Mouse (Mus musculus) right cerebral cortex, postnatal 25 days (tissue): ENCODE data around the gene Ccdc61.

ENCODE experiments used
- DNase-seq: peaks from one replicate; pipeline ENCODE4 v3.0.0; 2022

Gene Ccdc61

DNA sequence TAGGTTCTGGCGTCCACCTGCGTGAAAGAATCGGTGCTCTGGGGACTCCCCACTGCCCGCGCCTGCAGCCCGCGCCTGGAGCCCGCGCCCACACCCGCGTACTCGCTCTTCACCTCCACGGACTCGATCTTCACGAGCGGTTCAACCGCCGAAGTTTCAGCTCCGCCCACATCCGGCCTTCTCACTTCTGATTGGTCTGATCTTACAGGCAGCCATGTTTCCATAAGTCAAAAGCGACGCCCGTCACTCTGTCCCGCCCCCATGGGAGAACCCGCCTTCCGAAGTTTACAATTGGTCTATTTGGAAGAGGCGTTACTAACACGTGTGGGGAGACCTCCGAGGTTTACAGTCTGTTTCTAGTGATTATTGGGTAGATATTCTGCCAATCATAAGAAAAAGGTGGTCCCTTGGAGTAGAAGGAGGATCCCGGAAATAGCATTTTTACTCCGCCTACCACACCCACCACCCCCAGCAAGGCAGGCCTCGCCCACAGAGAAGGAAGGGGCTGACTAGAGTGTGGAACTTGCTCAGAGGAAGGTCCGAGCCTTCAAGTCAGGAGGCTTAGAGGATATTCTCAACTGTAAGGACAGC lies at the start of gene Ccdc61:
Gene Ccdc61 (minus strand): TSS at position 175 of the 591 bp plus-strand sequence.
- DNase-seq = peak; percentile 96

DNA sequence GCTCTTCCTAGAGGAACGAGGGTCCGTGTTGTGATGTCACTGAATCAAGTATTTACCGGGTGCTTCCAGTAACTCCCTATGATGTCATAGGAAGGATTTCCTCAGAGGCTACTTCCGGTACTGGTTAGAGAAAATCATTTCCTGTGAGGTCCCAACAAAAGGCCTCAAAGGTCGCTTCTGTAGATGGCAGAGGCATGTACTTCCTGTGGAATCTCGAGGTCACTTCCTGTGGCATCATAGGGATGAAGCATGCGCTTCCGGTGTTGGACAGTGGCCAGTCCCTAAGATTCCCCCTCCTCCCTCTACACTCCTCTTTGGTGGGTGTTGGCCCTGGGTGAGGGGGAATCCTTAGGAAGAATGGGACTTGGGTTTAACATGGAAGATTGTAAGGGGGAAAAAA lies 49.2 kb upstream of the Ccdc61 start:
- DNase-seq = no peak

DNA sequence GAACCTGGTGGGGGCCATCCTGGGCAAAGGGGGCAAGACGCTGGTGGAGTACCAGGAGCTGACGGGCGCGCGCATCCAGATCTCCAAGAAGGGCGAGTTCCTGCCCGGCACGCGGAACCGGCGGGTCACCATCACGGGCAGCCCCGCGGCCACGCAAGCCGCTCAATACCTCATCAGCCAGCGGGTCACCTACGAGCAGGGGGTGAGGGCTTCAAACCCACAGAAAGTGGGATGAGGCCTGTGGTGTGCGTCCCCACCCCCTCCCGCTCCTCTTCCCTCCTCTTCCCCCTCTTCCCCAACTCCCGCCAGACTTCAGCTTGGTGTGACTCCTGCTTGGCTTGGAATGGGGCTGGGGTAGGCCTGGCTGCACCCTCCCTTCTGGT lies 48.2 kb upstream of the Ccdc61 start:
- no peak for DNase-seq

DNA sequence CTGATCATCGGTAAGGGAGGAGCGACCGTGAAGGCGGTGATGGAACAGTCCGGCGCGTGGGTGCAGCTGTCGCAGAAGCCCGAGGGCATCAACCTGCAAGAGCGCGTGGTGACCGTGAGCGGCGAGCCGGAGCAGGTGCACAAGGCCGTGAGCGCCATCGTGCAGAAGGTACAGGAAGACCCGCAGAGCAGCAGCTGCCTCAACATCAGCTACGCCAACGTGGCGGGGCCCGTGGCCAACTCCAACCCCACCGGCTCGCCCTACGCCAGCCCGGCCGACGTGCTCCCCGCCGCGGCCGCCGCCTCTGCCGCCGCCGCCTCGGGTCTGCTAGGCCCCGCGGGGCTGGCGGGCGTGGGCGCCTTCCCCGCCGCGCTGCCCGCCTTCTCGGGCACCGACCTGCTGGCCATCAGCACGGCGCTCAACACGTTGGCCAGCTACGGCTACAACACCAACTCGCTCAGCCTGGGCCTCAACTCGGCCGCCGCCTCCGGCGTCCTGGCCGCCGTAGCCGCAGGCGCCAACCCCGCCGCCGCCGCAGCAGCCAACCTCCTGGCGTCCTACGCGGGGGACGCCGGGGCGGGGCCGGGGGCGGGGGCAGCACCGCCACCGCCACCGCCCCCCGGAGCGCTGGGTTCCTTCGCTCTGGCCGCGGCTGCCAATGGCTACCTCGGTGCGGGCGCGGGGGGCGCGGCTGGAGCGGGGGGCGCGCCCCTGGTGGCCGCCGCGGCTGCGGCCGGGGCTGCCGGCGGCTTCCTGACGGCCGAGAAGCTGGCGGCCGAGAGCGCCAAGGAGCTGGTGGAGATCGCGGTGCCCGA lies 47.6 kb upstream of the Ccdc61 start:
- DNase-seq = peak; percentile 62

DNA sequence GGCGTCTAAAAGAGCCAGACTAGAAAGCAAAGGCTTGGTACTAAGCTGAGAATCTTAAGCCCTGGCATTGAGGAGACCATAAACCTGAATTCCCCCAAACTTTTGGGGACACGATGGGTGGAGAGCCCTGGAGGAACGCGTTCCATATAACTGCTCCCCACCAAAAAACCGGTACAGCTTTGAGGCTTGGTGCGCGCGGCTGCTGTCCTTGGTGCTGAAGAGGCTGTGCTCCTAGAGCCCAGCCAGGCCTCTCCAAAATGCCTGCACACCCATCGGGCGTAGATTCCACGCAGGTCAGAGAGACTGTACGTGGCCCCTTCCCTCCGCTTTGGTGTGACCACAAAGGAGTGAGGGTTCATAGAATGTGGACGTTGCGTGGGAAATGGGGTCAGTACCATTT lies 41.2 kb upstream of the Ccdc61 start:
- DNase-seq = no peak

DNA sequence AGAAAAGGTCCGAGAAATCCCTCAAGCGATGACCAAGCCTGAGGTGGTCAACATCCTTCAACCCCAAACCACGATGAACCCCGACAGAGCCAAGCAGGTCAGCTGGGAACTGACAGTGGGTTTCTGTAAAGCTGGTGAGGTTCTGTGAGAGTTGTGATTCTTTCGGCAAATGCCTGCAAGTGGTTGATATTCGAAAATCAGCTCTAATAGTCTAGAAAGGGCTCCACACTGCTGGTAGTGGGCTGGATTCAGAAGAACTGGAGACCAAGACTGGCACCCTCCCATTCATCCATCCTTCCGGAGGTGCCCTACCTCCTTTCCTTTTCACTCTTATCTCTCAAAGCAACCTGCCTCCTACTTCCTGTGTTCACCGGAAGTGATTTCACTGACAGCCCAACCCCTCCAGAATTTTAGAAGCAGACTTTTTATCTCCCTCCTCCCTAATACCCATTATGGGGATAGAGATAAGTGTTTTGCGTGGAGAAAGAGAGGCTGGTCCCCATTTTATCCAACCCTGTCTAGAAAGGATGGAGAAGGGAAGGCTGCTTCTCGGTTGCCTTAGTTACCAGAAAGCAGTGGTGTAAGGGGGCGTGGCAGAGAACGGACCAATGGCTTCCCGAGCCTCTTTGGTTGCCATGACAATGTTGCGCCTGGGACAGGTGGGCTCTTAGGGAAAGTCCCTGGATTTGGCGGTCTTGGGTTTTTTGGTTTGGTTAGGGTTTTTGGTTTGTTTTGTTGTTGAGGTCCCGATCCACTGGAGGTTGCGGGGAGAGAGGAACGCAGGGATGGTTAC lies 40.5 kb upstream of the Ccdc61 start:
- DNase-seq = no peak

DNA sequence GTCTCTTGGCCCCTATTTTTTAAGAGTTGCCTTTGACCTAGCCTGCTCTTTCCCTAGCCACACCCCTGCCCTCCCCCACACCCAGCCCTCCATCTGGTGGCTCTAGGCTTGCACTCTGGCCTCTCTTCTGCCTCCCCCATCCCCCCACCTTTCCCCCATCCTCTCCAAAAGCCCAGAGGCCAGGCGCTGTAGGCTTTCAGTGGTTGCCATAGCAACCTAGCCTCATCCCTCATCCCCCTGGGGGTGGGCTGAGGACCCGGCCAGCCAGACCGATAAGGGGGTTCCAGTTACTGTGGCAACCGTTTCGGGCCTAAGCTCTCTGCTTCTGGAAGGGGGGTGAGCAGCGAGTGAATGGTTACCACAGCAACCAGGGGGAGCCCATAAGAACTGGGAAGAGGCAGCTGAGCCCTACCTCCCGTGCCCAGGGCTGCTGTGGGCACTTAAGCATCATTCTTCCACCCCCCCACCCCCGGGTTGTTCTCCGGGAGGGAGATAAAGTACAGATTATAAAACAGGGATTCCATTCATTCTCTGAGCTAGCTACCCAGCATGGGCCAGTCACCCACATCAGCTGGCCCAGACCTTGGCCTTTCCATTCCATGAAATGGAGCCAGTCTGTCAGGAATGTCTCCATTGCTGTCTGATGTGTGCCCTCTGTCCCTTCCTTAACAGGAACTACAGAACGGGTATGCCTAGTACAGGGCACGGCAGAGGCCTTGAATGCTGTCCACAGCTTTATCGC lies 39.7 kb upstream of the Ccdc61 start:
- no peak for DNase-seq

DNA sequence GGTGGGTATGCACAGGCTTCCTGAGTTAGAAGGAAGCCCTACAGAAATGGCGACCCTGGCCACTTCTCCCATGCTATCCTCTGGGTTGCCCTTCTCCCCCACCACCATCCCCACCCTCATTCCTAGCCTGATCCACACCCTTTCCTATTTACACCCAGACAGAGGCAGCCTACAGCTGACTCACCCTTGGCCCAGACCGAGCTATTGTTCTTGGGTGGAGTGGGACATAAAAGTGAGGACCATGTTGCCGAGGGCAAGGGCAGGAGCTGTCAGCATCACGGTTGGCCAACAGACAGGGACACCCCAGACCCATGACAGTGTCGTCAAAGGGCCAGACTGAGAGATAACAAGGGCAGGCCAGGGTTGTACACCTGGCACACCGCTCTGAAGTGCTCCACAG lies 37.9 kb upstream of the Ccdc61 start:
- no peak for DNase-seq

DNA sequence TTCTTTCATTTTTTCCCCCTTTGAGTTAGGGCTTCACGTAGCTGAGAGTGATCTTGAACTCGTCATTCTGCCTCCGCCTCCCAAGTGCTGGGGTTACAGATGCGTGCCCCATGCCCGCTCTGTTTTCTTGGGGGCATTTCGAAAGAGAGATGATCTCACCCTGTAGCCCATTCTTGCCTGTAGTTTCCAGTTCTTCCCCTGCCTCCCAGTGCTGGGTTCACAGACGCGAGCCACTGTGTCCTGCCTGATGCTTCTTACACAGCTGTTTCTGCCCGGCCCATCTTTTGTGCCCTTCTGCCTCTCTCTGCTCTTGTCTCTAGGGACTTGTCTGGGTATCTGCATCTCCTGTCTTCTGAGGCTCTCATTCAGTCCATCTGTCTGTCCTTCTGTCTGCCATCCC lies 32.6 kb upstream of the Ccdc61 start:
- no peak for DNase-seq

DNA sequence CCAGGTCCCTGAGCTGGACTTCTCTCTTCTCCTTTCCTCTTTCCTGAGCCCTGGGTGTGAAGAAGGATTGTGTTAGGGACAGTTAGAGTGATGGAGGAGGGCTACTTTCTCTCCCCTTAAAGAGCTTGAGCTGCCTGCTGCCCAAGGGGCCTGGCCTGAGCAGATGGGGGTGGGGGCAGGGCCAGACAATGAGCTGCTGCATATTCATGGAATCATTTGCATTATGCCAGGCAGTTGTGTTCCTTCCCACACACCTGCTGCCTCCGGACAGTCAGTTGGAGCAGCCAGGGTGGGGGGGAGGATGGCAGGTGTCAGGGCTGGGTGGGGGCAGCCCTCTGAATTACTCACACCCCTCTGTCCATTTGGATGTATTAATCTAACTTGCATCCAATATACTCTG lies 32.2 kb upstream of the Ccdc61 start:
- DNase-seq = no peak

DNA sequence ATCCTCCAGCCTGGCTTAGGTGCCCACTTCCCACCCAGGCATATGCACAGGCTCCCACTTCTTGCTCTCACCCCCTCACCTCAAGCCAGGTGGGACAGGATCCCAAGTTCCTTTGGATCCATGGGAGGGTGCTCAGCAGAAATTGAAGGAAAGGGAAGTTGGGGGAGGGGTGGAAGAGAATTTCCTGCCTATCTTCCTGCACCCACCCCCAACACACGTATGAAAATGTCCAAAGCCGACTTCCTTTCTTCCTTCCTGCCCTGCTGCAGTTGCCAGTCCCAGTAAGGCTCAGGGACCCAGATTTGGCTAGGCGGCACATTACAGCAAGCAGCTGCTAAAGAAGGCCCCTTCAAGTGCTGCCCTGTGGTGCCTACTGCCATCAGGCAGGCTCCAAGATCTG lies 17.5 kb upstream of the Ccdc61 start:
- no peak for DNase-seq

DNA sequence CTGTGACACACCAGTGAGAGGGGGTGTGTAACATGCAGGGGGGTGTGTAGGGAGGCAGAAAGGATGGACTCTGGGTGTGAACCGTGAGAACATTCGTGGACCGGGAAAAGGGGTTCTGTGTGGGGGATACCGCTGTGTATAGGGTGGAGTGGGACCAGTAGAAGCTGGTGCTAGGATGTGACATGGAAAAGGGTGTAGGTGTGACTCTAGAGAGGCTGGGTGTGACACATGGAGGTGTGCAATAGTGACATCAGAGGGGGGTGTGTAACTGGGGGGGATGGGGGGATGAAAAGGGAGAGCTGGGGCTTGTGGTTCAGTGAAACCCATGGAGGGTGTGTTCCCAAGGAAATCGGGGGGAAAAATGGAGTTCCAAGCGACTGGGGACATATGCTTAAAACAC lies 16.7 kb upstream of the Ccdc61 start:
- no peak for DNase-seq

DNA sequence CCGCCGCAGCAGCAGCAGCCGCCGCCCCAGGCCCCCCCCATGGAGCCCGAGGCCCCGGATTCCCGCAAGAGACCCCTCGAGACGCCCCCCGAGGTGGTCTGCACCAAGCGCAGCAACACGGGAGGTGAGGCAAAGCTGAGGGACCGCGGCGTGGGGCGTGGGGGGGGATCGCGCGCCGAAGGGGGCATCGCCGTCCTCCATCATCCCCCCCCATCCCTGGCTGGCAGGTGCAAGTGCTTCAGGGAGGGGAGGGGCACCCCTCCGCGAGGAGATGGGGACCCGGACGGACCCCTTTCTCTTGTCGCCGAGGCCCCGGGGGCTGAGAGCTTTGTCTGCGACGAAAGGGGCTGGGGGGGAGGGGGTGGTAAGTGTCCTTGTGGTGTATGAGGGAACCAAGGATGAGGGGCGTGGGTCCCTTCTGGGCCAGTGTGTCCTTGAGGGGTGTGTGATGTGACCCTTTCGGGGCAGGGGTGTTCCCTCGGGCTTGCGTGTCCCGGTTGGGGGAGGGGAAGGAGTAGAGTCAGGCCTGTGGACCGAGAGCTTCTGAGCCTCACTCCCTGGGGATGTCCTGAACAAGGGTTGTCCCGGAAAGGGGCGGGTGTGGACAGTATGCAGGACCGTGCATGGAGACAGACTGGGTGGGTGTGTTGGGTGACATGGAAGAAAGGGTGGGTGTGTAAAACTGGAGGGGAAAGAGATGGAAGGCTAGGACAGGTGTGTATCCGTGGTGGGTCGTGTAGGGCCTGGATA lies 16.0 kb upstream of the Ccdc61 start:
- DNase-seq = peak; percentile 20

DNA sequence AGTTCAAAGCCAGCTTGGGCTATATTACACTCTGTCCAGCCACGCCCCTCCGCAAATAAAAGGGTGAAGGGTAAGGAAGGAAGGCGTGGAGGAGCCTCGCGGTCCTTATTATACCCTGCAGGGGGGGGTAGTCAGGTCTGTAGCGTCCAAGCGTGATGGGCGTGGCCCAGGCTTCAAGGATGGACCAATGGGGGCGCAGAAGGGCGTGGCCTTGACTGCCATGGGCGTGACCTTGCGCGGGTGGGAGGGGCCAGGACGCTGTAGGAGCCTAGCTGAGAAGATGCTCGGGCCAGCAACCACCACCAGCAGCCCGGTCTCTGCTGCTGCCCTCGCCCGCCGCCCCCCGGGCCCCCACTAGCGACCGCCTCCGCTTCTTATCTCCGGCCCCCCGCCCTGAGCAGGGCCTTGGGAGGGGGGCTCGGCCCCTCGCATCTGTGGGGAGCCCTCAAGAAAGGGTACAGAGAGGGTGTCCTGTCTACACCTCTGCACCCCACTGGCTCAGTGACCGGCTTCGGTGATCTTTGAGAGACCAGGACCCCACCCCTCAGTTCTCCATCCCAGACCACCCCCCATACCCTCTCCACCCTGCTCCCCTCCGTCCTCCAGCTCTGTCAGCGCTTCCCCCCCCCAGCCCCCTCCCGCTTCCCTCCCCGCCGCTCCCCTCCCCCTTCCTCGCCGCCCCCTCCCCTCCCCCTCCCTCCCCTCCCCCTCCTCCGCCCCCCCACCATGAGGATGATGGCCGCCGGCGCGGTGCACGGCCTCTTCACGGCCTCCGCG lies 15.1 kb upstream of the Ccdc61 start, which contains the start of gene Nova2:
Gene Nova2 (plus strand): TSS at position 727 of the 777 bp plus-strand sequence.
- DNase-seq = peak; percentile 96

DNA sequence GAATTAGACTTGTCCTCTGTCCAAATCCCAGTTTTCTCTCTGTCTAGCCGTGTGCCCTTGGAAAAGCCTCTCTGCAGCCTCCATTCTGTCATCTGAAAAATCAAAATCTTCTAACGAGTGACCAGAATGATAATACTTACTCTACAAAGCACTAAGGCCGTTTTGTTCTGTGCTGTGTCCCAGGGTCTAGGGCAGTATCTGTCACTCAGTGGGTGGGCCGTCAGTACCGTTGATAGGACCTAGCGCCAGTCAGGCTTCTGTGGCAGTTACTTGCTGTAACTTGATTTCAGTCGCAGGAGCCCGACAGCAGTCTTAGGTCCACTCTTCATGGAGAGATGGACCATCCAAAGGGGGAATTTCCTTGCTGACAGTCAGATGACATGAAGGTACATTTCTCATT lies 14.1 kb upstream of the Ccdc61 start:
- no peak for DNase-seq

DNA sequence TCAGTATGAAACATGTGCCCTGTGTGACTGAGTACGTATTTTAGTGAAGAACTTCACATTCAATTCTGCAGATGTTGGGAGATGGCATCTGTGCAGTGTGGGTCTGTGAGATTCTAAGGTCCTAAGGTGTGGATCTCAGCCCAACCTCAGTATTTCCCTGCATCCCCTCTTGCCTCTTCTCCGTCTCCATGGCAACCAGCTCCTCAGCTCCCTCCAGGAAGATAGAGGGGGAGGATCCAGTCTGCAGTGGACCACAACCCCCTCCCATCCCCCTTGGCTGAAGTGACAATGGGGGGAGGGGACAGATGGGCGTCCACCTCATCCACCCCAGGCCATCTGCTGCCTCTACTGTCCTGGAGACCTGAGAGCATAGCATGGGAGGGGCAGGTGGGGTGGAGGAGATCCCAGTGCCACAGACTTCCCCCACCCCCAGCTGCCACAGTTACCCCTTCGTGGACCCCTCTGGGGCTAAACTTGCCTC lies 13.5 kb upstream of the Ccdc61 start:
- DNase-seq = no peak

DNA sequence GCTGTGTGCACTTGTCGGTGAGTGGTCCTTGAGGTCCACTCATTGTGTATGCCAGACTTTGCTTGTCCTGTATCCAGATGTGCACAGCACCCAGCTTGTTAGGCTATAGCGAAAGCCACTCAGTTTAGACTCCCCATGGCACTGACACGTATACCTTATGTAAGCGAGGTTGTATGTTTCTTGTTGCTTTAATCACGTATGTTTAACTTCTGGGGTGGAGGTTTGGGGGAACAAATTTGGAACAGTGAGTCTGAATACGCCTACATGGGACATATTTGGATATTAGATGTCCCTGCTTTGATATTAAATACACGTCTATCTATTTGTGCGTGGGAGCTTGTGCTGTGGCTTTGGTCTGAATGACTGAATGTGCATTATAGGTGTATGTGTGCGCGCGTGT lies 13.1 kb upstream of the Ccdc61 start:
- DNase-seq = peak; percentile 35

DNA sequence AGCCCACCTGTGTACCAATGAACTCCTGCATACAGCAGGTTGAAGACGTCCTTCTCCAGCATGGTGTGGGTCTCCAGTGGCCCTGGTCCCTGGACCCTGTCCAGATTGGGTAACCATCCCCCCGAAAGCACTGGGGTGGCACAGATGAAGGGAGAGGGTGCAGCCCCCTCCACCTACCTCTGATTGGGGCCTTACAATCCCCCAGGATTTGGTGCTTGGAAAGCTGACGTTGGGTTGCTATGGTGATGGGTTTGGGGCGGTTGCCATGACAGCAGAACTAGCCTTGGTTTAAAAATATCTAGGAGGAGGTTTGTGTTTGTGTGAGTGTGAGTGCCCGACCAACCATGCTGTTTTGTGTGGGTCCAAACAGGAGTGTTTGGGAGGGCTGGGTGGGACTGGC lies 12.6 kb upstream of the Ccdc61 start:
- DNase-seq = peak; percentile 88

DNA sequence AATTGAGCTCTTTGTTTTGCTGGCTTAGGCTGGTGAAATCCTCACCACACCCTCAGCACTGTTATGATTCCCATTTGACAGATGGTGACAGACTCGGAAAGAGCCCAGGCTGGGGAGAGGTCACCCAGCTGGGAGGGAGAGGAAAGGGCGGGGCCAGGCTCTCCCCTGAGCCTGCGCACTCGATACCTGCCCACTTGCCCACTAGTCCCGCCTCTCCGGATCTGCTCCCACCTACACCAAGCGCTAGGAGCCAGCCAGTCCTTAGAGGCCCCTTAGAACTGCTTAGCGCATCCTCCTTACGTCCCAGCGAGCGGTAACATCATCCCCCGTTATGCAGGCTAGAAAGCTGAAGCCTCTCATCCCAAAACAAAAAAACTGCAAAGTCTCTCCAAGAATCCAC lies 10.9 kb upstream of the Ccdc61 start:
- DNase-seq = peak; percentile 85

DNA sequence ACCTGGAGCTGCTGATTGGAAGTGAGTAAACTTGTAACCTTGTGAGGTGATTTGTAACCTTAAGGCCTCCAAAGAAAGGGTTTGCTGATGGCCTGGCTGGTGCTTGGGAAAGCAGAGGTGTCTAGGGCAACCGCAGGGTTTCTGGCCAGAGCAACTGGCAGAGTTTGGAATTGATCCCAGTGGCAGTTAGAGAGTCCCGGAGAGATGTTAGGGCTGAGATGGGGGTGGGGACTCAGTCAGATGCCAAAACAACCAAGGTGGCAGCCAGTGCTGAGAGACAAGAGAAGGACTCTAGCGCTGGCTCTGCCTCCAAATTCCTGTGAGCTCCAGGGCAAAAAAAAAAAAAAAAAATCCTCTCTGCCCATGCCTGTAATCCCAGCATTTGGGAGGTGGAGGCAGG lies 7.7 kb upstream of the Ccdc61 start:
- no peak for DNase-seq

DNA sequence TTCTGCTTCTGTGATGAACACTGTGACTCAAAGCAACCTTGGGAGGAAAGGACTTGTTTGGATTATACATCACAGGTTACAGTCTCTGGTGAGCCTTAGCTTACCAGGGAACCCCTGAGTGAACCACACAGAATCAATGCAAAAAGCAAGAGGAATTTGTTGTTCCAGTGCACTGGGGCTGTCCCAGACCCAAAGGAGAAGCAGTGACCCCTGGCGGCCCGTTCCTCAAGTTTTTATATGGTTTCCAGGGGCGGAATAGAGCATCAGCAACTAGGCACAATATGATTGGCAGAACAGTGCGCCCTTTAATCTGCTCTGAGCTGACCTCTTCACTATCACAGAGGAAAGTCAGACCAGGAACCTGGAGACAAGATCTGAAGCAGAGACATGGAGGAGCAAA lies 6.0 kb upstream of the Ccdc61 start:
- DNase-seq = no peak
